Mouse (Mus musculus): ENCODE results near the gene AC161166.1. TPM values are rescaled to one million over a fixed set of nuclear protein-coding genes. Genes with fewer than 3 reads are reported as not detected.
"Not testable (repeated sequence)": the region's sequence is repeated elsewhere in the genome, so short reads cannot be mapped to it uniquely, and the experiment has no call there.

AC161166.1 gene
- polyA plus RNA-seq, 1 experiment: not detected

DNA sequence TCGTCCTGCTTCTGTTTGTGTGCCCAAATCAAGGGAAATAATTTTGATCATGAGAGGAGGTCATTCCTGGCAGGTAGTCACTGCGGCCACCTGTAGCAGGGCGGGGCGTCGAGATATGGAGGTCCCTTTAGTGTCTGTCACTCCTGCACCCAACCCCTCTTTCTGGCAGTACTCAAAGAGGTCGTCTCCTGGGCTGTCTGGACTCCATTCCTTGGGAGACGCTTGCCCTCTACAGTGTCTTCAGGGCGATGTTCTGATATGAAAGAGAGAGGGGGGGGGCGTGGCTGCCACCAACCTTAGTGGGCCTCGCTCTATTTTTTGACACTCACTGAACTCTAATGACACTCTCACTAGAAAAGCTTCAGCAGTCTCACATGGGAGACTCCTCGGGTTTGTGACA is 17.3 kb upstream of the AC161166.1 start:
- Histone ChIP-seq H3K27ac (ENCODE audit: insufficient read depth, low read length) (no peak overlapping the region), H3K4me1 (ENCODE audit: control insufficient read depth, insufficient read depth, low read length) (peaks cover 7% of the 10 kb centered on the region; the same call in 1 of the 2 replicates), H3K4me3 (ENCODE audit: insufficient read depth, low read length) (peak overlapping the region; percentile 67)
- TF ChIP-seq POLR2A (IDR thresholded peaks at IDR 0.05; ENCODE audit: low read depth, low read length): no peak
- no peak for TF ChIP-seq CTCF (IDR thresholded peaks at IDR 0.05; ENCODE audit: borderline replicate concordance, insufficient read depth, low read length)

DNA sequence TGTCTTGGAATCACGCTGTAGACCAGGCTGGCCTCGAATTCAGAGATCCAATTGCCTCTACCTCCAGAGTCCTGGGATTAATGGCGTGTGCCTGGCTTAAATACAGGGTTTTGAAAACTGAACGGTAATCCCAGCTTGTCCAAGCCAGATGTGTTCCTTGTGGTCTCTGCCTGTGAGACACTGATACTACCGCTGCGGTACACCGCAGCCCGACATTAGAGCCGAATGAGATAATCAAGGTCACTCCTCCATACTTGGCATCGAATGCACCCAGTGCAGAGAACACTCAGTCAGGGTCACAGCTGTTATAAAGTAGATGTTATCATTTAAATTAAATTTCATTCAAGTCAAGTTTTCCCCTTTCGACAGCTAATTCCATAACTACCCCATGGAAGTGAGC is 16.6 kb upstream of the AC161166.1 start:
- Histone ChIP-seq H3K27ac (ENCODE audit: insufficient read depth, low read length) (no peak overlapping the region), H3K4me1 (ENCODE audit: control insufficient read depth, insufficient read depth, low read length) (peaks cover 7% of the 10 kb centered on the region; the same call in 1 of the 2 replicates), H3K4me3 (ENCODE audit: insufficient read depth, low read length) (no peak overlapping the region)
- TF ChIP-seq CTCF (IDR thresholded peaks at IDR 0.05; ENCODE audit: borderline replicate concordance, insufficient read depth, low read length) (no peak), POLR2A (IDR thresholded peaks at IDR 0.05; ENCODE audit: low read depth, low read length) (no peak)

- H3K27ac ChIP-seq (ENCODE audit: insufficient read depth, low read length): no peak overlapping the region
- TF ChIP-seq CTCF (IDR thresholded peaks at IDR 0.05; ENCODE audit: borderline replicate concordance, insufficient read depth, low read length): no peak
- TF ChIP-seq POLR2A (IDR thresholded peaks at IDR 0.05; ENCODE audit: low read depth, low read length): no peak
Measured at GRCm38 (mm10) chr7:24525686-24526420, 13.6 kb upstream of the AC161166.1 start.

GRCm38 (mm10) chr7:24524978-24525377 is 12.7 kb upstream of the AC161166.1 start:
- TF ChIP-seq CTCF (IDR thresholded peaks at IDR 0.05; ENCODE audit: borderline replicate concordance, insufficient read depth, low read length): no peak
- no peak for TF ChIP-seq POLR2A (IDR thresholded peaks at IDR 0.05; ENCODE audit: low read depth, low read length)
- H3K27ac ChIP-seq (ENCODE audit: insufficient read depth, low read length): no peak overlapping the region
- H3K4me1 ChIP-seq (ENCODE audit: control insufficient read depth, insufficient read depth, low read length): 0 out of 2 replicates have a peak, but pooled peaks cover 2% of the 10 kb centered on the region
- no peak overlapping the region for H3K4me3 ChIP-seq (ENCODE audit: insufficient read depth, low read length)

More at GRCm38 (mm10) chr7:24525686-24526420, 13.6 kb upstream of the AC161166.1 start:
- 0 out of 2 replicates have a peak, but pooled peaks cover 2% of the 10 kb centered on the region for H3K4me1 ChIP-seq (ENCODE audit: control insufficient read depth, insufficient read depth, low read length)
- no peak overlapping the region for H3K4me3 ChIP-seq (ENCODE audit: insufficient read depth, low read length)

DNA sequence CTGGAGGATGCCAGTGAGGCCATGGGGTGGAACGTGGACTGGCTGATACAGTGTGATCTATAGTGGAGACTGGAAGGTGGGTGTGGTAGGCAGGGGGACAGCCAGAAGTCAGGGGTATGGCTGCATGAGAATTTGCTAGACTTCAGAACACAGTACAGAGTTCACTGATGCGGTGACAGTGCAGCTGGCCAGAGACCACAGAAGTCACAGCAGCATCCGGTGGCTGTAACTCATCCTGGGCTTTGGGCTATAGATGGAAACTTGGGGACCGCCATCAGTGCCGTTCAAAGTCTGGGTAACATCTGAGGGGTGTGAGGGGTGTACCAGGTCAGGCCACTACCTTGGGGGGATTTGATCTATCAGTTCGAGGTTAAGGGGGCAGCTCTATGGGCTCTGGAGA is 11.5 kb upstream of the AC161166.1 start:
- H3K4me3 ChIP-seq (ENCODE audit: insufficient read depth, low read length): no peak overlapping the region
- no peak for TF ChIP-seq CTCF (IDR thresholded peaks at IDR 0.05; ENCODE audit: borderline replicate concordance, insufficient read depth, low read length)
- no peak for TF ChIP-seq POLR2A (IDR thresholded peaks at IDR 0.05; ENCODE audit: low read depth, low read length)
- H3K4me1 ChIP-seq (ENCODE audit: control insufficient read depth, insufficient read depth, low read length): no peaks in the 10 kb centered on the region
- no peak overlapping the region for H3K27ac ChIP-seq (ENCODE audit: insufficient read depth, low read length)

- H3K4me1 ChIP-seq (ENCODE audit: control insufficient read depth, insufficient read depth, low read length): no peaks in the 10 kb centered on the region
- H3K27ac ChIP-seq (ENCODE audit: insufficient read depth, low read length): no peak overlapping the region
- H3K4me3 ChIP-seq (ENCODE audit: insufficient read depth, low read length): no peak overlapping the region
- TF ChIP-seq CTCF (IDR thresholded peaks at IDR 0.05; ENCODE audit: borderline replicate concordance, insufficient read depth, low read length) (no peak), POLR2A (IDR thresholded peaks at IDR 0.05; ENCODE audit: low read depth, low read length) (no peak)
Measured at GRCm38 (mm10) chr7:24522805-24523204, 10.6 kb upstream of the AC161166.1 start.

- not testable (repeated sequence) for H3K4me3 ChIP-seq (ENCODE audit: insufficient read depth, low read length); H3K4me1 ChIP-seq (ENCODE audit: control insufficient read depth, insufficient read depth, low read length); H3K27ac ChIP-seq (ENCODE audit: insufficient read depth, low read length)
Measured at GRCm38 (mm10) chr7:24520054-24520453, 7.8 kb upstream of the AC161166.1 start.

- TF ChIP-seq CTCF (IDR thresholded peaks at IDR 0.05; ENCODE audit: borderline replicate concordance, insufficient read depth, low read length) (no peak), POLR2A (IDR thresholded peaks at IDR 0.05; ENCODE audit: low read depth, low read length) (no peak)
- no peaks in the 10 kb centered on the region for H3K4me1 ChIP-seq (ENCODE audit: control insufficient read depth, insufficient read depth, low read length)
- no peak overlapping the region for H3K27ac ChIP-seq (ENCODE audit: insufficient read depth, low read length)
- no peak overlapping the region for H3K4me3 ChIP-seq (ENCODE audit: insufficient read depth, low read length)
Measured at GRCm38 (mm10) chr7:24519130-24519529, 6.9 kb upstream of the AC161166.1 start.

DNA sequence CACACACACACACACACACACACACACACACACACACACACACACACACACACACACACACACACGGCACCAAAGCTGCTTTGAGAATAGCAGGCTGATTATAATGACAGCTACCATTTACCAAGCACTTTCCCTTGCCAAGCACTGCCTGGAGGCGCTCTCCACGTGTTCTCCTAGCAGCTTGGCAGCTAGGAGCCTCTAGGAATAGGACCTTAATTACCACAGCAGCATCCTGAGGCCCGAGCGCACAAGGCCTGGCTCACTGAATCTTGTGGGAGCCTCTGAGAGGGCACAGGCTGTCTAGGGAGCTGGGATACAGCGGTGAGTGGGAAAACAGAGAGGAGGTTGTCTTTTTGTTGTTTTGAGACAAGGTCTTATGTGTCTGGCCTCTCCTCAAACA is 5.4 kb upstream of the AC161166.1 start:
- Histone ChIP-seq H3K4me1 (ENCODE audit: control insufficient read depth, insufficient read depth, low read length) (no peaks in the 10 kb centered on the region), H3K4me3 (ENCODE audit: insufficient read depth, low read length) (no peak overlapping the region), H3K27ac (ENCODE audit: insufficient read depth, low read length) (no peak overlapping the region)
- TF ChIP-seq POLR2A (IDR thresholded peaks at IDR 0.05; ENCODE audit: low read depth, low read length) (no peak), CTCF (IDR thresholded peaks at IDR 0.05; ENCODE audit: borderline replicate concordance, insufficient read depth, low read length) (no peak)

GRCm38 (mm10) chr7:24517077-24517476 is 4.8 kb upstream of the AC161166.1 start:
- Histone ChIP-seq H3K27ac (ENCODE audit: insufficient read depth, low read length) (no peak overlapping the region), H3K4me3 (ENCODE audit: insufficient read depth, low read length) (no peak overlapping the region), H3K4me1 (ENCODE audit: control insufficient read depth, insufficient read depth, low read length) (no peaks in the 10 kb centered on the region)
- TF ChIP-seq POLR2A (IDR thresholded peaks at IDR 0.05; ENCODE audit: low read depth, low read length): no peak
- no peak for TF ChIP-seq CTCF (IDR thresholded peaks at IDR 0.05; ENCODE audit: borderline replicate concordance, insufficient read depth, low read length)

GRCm38 (mm10) chr7:24516319-24516718 is 4.1 kb upstream of the AC161166.1 start:
- H3K4me1 ChIP-seq (ENCODE audit: control insufficient read depth, insufficient read depth, low read length); H3K4me3 ChIP-seq (ENCODE audit: insufficient read depth, low read length); H3K27ac ChIP-seq (ENCODE audit: insufficient read depth, low read length): not testable (repeated sequence)

All from embryonic fibroblast, embryonic 13.5 days (primary cell).